Mouse (Mus musculus) gonadal fat pad, adult 2 months (tissue): ENCODE results near the gene Cenpp. TPM values are rescaled to one million over a fixed set of nuclear protein-coding genes. Genes with fewer than 3 reads are reported as not detected.

Experiments used
- DNase-seq: peaks from one replicate; pipeline ENCODE4 v3.0.0-alpha.2; 2012; ENCODE audit warnings: low read depth
- polyA plus RNA-seq: library from polyadenylated mRNA; depleted of rRNA; stranded (reverse); fragments of >200 nt; gene quantifications from 2 replicates; pipeline ENCODE4 v1.2.3, GENCODE M21; 2012

Gene Cenpp
- polyA plus RNA-seq, 1 experiment = 0.34 TPM

DNA sequence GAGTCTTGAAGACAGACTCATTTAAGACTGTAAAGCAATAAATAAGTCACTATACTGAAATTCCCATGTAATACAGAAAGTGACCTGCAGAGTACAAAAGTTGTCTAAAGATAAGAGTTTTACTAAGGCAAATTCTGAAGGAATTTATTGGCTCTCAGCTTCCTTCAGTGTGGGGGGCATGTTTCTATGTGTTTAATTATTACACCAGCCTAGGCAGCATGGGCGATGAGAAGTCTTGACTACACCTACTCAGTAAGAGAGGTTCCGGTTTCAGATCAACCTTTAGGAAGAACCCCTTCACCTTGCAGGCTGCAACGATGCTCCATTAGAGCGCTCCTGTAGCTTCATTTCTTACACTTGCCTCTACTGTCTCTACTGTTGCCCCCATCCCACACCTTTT lies 121.9 kb downstream of the Cenpp start:
- DNase-seq = no peak

DNA sequence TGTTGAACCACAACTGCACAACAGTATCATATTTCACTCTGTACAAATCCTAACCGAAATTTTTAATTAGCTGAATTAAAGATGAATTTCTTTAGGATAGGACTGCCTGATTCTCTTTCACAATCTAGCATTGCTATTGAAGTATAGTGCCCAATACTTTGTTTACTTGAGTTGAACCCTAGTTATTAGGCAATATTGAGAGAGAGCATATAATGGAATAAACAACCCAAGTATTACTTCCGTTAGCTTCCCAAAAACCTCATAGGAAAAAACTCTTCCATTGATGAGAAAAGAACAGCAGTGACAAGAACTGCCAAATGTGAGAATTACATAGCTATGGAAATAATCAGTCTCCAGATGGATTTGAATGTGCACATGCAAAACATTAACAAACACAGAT lies 126.3 kb downstream of the Cenpp start:
- DNase-seq = no peak

DNA sequence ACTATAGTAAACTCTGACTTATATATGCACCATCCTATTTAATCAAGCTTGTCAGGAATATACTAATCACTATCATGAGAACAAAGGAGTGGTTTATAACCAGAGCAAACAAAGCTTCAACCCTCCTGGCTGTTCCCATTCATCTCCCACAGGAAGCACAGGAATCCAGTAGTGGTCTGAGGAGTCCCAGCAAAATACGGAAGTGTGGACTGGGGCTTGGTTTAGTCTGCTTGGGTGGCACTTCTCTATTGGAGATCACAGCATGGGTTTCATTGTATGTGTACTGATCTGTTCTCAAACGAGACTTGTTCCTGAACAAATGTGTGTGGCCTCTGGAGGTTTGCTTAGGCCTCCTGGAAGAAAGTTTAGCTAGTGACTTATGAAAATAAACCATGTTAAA lies 133.8 kb downstream of the Cenpp start:
- no peak for DNase-seq

DNA sequence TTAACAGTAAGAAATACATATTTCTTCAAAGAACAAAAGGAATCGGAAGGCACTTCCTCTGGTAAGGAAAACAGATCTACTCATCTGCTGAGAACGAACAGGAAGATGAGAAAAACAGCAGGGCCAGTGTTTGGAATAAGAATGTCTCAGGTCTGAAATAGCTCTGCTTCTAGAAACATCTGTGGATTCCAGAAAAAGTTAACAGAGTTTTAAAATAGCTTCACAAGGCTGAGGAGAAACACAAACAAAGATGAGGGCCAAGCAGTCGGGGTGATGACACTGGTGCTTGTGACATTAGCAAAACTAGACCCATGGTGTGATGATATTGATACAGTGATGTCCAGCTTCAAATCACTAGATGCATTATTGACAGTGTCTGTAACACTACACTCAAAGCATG lies 145.4 kb downstream of the Cenpp start:
- DNase-seq = no peak

DNA sequence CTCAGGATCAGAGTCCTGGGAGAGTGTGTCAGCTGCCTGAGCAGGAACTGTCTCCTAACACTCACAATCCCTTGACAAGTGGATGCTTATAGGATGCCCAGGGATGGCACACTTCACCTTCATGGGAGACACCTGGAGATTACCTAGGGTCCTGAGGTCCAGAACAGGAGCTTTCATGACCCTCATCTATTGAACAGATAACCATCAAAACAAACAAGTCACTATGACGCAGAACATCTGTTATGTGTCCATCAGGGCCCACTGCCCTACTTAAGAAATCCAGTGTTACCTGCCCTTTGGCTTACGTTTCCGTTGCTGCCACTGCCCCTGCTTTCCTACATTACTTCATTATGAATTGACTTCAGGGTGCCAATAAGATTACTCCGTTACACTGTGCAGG lies 146.8 kb downstream of the Cenpp start:
- no peak for DNase-seq

DNA sequence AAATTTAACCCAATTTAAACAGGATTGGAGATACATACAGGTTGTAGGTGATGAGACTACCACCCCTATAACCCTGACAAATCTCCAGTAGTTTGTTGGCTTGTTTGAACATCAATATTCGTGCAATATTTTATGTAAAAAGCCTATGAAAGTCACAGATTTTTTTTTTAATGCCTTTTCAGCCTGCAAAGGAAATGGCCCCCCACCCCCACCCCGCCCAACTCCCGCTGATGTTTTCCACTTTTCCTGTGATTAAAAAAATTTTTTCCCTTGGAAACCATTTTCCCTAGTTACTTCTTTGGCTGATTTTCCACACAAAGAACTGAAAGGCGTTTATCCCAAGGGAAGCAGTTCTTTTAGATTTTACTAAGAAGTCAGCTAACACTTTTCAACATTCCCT lies 148.1 kb downstream of the Cenpp start, which contains the start of gene Ecm2:
Ecm2 (plus strand) TSS at position 301 of the 400 bp plus-strand sequence.
- DNase-seq = no peak

DNA sequence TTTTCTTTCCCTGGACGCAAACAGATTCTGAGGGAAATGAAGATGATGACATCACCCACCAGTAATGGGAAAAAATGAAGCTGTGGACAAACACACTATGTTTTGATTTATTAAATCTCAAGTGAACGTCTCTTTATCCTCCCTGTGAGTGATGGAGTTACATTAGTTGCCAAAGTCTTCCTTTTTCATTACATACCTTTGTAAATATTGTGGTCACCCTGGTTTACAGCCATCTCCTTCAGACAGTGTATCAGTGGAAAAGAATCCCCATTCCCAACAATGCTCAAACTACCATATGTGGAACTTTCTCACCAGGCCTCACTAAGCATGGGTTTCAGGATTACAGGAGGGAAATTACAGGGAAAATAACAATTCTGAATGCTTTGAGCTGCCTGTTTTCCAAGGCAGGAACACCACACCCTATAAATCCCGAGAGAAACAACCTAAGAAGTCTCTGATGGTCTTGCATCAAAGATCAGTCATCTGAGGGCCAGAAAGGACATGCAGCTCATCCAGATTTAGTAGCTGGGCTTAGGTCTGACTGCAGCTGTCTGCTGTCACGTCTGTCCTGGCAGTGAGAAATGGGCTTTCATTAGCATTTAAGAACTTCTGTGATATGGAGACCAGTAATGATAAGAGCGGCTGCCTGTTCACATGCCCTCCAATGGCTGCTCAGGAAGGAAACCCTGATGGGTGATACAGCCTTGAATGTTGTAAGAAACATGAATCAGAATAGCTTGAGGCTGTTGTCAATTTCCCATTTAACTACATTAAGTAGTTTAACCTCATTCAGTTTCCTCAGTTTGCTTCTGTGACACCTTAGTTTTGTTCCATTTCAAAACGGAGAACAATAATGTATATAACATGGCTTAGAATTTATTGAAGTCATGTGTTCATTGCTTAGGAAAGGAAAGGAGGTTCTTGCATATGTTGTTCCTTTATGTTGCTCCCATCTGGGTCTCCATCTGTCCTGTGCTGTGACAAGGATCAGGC lies 159.9 kb downstream of the Cenpp start, which contains the start of gene Tes3-ps:
Tes3-ps (plus strand) TSS at position 943 of the 993 bp plus-strand sequence.
- no peak for DNase-seq

DNA sequence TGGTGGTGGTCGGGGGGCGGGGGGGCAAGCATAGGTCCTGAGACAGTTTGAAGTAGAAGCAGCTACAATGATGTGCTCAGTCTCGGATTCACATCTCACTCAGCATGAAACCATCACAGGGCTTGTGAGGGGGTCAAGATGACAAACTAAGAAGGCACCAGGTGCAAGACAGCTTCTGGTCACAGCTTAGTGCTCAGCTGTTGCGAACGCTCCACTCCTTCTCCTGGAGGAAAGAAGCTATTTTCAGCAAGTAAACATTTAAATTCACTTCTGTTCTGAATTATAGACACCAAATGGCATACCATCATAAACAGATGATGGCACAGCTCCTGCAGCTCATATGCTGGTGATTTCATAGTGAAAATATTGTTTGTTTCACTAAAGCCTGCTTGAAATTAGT lies 167.2 kb downstream of the Cenpp start:
- DNase-seq = no peak

DNA sequence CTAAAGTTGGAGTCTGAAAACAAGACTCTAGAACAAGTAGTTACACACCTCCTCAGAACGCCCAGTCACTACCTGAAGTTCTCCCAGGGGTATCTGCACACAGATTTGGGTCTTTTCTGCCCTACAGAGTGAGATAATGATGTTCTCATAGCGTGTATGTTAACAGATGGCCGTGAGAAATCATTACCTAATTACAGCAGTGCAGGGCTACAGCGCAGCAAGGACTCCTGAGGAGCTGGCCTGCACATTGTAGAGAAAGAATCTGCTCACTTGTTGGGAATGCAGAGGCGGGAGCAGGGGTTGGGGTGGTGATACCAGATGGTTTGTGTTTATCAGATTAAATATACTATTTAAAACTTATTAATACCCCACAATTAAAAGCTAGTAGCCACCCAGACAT lies 172.0 kb downstream of the Cenpp start:
- DNase-seq = no peak

DNA sequence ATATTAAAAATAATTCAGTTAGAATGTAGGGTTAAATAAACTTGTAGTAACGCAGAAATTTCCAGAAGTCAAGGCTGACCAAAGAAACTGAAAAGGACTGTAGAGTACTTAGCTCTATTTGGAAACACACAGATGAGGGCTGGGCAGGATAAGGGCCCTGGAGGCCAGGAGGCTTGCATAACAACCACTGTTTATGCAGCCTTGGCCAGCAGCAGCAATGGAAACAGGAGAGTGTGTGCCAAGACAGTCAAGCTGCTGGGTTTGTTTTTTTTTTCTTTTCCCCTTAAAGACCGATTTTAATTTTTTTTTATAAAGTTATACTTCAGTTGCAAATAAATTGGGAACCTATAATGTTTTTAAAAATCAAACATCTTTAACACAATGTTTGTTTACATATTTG lies 172.5 kb downstream of the Cenpp start:
- no peak for DNase-seq

DNA sequence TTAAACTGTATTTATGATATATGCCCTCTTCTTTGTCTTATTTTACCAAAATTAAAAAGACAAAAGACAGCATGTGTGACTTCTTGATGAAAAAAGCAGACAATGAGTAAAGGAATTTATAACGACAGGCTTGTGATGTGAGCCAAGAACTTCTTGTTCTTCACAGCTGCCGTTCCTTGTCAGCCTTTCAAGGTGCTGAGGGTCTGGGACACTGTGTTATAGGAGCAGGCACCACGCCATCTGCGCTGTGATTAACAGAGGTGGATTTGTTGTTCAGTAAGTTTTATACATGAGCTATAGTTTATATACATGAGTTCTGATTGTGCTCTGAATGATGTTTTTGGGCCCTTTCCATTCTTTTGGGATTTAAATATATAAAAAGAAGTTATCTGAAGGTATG lies 173.2 kb downstream of the Cenpp start:
- no peak for DNase-seq

DNA sequence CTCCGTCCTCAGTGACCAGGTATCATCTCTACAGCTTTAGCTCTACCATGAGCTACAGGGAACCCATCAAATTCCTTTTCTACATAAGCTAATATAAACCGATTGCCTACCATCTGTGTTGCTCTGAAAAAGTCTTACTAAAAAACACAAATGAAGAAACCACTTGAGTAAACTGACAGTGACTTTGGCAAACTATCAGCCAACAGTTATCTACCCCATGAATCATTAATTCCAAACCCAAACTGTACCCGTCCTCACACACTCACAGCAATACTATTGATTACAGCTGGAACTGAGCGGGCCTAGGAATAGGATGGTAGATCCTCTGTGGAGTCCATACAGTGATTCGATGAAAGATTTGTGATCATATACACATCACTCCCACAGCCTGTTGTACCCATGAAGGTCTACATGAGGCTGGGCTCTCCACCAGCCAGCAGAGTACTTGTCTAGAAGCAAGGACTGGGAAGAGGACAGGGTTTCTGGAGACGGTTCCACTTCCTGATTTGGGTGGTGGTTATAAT lies 173.7 kb downstream of the Cenpp start:
- no peak for DNase-seq

DNA sequence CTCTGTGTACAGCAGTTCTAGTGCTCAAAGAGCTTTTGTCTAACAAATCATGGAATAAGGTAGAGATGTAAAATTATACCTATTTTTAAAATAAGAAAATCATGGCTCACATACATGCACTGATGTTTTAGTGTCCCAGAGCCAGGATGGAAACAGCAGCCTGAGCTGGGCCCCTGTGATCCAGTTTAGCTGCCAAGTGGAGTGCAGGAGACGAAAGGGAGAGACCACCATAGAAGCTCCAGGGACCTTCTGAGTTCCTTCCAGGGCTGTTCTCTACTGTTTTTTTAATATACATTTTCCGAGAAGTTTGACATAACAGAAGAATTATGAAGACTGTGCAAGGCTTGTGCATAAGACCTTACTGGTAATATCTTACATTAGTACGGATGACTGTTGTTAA lies 174.7 kb downstream of the Cenpp start:
- DNase-seq = no peak

DNA sequence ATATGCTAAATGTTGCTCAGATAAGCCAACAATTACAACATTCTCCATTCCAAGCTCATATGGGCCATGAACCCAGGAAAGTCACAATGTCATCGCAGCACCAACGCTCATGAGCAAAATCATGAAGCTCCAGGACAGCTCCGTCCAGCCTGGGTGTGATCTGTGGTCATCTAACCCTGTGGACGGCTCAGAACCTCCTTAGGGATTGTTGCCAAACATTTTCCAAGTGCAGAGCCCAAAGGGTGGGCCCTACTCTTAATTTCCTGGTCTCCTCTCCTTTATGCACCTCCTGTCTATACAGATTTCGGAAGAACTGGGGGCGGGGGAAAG lies 179.9 kb downstream of the Cenpp start:
- no peak for DNase-seq

DNA sequence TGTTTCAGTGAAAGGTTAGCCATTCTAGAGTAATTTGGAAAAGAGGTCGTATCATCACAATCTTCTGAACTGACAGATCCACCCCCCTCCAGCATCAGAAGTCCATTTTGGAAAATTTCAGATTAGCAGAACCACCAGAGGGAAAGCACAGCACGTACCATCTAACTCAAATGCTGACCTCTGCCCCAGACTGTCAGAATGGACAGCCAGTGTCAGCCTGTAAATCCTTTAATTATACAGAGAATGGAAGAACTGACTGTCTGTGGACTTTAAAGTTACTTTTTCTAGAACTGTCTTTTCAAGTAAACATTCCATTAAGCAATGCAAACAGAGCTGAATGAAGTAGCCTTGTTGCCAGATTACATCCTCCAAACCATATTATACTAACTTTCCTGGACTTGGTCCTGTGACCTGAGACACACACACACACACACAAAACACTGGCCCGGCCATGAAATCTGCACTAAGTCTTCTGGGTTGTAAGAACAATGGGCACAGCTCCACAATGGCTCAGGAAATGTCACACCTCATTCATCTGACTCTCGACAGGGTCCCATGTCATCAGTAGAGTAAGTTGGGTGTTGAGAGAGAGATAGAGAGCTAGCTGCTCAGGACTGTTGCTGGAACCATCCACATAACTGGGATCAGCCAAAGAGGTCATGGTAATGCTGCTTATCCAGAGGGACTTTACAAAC lies 180.5 kb downstream of the Cenpp start:
- no peak for DNase-seq

DNA sequence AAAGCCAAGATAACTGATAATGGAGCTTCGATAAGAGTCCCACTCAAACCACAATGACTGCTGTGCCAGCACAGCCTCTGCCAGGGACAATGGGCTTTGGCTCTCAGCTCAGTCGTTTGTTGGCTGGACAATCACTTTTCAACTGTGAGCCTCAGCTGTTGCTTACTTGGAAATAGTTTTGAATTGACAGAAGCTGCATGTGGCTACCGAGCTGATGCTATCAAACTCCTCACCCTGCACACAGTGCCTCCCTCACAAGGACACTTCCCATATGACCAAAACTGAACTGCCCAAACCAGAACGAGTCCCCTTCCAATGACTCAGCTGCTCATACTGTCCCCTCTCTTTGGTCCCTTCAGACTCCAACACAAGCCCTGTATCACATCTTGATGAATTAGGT lies 181.8 kb downstream of the Cenpp start:
- DNase-seq = no peak

DNA sequence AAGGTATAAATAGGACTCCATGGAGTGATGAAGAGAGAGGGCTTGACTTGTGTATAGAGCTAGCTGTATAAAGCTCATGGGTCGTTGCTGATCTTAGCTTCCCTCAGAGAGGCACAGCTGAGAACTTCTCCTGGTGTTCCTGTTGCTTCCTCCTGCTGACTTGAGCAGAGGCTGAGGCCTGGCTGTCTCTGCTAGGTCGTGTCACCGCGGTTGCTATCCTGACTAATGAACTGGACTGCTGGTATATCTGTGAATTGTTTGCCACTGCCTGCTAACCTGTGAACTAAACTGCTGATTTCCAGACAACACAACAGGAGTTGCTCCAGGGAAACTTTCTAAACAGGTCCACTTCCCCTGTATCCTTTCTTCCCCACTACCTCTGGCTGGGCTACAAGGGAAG lies 182.3 kb downstream of the Cenpp start:
- DNase-seq = no peak

DNA sequence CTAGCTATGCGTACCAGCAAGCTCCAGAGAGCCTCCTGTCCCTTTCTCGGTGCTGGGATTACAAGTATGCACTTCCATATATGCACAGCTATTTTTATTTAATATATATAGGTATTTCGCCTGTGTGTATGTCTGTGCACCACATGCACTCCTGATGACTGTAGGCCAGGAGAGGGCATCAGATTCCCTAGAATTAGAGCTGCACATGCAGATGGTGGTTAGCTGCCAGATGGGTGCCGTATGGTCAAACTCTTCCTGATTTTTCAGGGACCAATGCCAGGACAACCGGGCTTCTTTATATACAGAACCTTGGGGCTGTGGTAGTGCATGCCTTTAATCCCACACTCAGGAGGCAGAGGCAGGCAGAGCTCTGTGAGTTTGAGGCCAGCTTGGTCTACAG lies 183.6 kb downstream of the Cenpp start:
- no peak for DNase-seq

DNA sequence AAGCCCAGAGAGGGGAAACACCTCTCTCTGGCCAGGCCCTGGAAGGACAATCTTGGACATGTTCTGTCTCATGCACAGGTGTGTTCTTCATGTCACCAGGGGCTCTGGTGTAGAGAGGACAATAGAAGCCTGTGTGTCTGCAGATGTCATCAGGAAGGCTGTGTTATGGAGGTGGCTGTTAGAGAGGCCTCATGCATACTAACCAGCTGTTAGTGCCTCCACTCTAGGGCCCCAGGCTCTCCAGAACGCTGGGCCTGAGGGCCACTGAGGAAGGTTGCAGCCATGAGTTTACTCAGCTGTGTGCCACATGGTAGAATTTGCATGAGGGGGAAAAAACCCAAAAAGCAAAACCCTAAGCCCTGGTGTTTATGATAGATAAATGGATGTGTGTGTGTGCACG lies 185.0 kb downstream of the Cenpp start:
- no peak for DNase-seq

DNA sequence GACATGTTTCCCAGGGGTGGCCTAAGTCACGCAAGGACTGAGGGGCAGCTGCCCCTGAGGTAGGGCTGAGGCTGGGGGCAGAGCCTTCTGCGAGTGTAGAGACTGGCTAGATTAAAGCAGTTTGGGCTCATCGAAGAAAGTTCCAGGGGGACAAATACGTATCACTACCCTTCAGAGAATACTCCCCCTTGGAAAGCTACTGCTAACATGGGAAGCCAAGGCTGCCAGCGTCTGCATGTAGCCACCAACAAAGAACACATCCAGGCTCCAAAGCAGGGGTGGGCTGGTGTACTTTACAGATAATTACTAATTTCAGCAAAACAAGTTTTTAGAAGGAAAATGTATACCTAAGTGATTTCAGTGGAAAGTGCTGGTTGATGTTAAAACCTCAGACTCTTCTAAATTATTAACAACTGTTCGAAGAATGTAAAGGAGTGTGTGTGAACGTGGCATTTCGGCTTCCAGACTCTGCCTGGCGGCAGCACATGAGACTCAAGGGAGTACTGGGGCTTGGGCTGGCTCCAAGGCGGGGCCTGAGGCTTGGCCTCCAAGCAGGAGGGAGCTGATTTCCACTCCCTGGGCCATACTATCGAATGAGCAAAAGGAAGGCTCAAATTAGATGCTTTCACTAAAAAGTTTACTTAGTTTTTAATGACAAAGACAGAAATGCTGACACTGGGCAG lies 186.1 kb downstream of the Cenpp start:
- no peak for DNase-seq

DNA sequence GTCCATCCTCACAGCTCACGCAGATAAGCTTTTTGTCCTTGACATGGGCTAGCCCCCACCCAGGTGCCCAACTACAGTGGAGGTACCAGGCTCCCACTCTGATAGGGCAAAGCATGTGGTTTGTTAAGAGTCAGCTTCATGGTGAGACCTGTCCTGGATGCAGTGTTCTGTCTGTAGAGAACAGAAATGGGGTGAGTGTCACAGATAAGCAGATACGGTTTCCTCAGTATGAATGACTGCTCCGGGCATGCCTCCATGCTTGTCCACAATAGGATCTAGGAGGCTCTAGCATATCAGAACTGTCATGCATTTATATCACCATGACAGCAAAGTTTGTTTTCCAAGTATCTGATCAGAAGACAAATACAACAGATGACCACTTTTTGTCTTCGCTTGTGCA lies 186.7 kb downstream of the Cenpp start:
- no peak for DNase-seq

DNA sequence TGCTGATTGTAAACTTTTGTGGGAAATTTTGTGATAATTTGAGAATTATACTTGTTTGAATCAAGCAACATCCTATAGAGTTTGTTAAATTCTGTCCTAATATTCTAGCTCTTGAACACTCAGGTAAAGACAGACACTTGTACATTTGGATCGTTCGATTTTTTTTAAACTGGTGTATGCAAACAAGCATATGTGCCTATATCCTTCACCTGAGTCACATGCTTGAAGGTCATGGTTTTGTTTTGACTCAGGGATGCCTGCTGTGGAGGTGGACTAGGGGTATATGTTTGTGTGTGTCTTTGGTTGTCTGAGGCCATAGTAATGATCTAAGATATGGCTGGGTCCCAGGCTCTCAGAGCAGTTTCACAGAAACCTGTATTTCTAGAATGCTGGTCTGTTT lies 189.7 kb downstream of the Cenpp start:
- DNase-seq = no peak
